Mouse (Mus musculus) forebrain, embryonic 15.5 days (tissue): Measurements from ENCODE around the gene Pole4. TPM values are rescaled to one million over a fixed set of nuclear protein-coding genes. Genes with fewer than 3 reads are reported as not detected.
"Not testable (repeated sequence)": the region's sequence is repeated elsewhere in the genome, so short reads cannot be mapped to it uniquely, and the experiment has no call there.

Experiments used
- ATAC-seq: fragments of 200-750 bp; cut with Nextera tagmentation; replicated peaks from 2 replicates; pipeline ENCODE4 v1.8.0; 2017; ENCODE audit warnings: mild to moderate bottlenecking, moderate TSS enrichment, moderate library complexity
- H3K27ac ChIP-seq: fragments of 300-500 bp; sonication (generic); replicated peaks from 2 replicates; pipeline ENCODE4 v1.5.1; 2015; ENCODE audit warnings: mild to moderate bottlenecking, inconsistent platforms
- H3K27me3 ChIP-seq: fragments of 300-500 bp; sonication (generic); 2 replicates; pipeline ENCODE4 v1.6.1; 2015; ENCODE audit warnings: inconsistent platforms
- H3K36me3 ChIP-seq: fragments of 300-500 bp; sonication (generic); 2 replicates; pipeline ENCODE4 v1.6.1; 2015; ENCODE audit warnings: mild to moderate bottlenecking, inconsistent platforms
- H3K4me1 ChIP-seq: fragments of 300-500 bp; sonication (generic); 2 replicates; pipeline ENCODE4 v1.6.1; 2015; ENCODE audit warnings: inconsistent platforms
- H3K4me2 ChIP-seq: fragments of 300-500 bp; sonication (generic); replicated peaks from 2 replicates; pipeline ENCODE4 v1.6.1; 2015; ENCODE audit warnings: mild to moderate bottlenecking, inconsistent platforms
- H3K4me3 ChIP-seq: fragments of 300-500 bp; sonication (generic); 2 replicates; pipeline ENCODE4 v1.5.1; 2015; ENCODE audit warnings: mild to moderate bottlenecking, inconsistent platforms
- H3K9ac ChIP-seq: fragments of 300-500 bp; sonication (generic); replicated peaks from 2 replicates; pipeline ENCODE4 v1.6.1; 2015; ENCODE audit warnings: mild to moderate bottlenecking, inconsistent platforms
- H3K9me3 ChIP-seq: fragments of 300-500 bp; sonication (generic); 2 replicates; pipeline ENCODE4 v1.6.1; 2016; ENCODE audit warnings: inconsistent platforms
- WGBS: fragments of 180-500 bp; shearing (Covaris S2); methylation state at CpG from one replicate; pipeline ENCODE4 v1.1.7; 2015; ENCODE audit warnings: mixed read lengths; 5-methylcytosine and 5-hydroxymethylcytosine counted together
- polyA plus RNA-seq: library from polyadenylated mRNA; unstranded; fragments of >200 nt; fragmentation: Nextera tagmentation; extraction: Ambion mirVana; gene quantifications from 2 replicates; pipeline ENCODE4 v1.2.1, GENCODE M21; 2015

Gene Pole4
- polyA plus RNA-seq, 1 experiment from 2014 or later: 113 TPM

DNA sequence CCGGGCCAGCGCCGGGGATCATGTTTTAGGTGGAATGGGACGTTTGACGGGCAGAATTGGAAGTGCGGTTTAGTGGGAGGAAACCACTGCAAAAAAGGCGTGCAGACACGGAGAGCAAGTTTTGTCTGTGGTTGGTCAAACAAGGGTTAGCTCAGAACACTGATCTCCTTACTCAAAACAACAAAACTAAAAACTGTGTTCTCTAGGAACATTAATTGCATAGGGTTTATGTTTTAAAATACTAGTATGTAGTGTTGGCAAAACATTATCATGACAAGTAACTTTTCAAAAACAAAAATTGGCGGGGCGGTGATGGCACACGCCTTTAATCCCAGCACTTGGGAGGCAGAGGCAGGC lies 52.0 kb downstream of the Pole4 start:
- Histone ChIP-seq H3K27ac (peak overlapping the region; percentile 94), H3K4me1 (peaks cover 11% of the 10 kb centered on the region), H3K4me2 (peak overlapping the region; percentile 71), H3K9me3 (no peaks in the 10 kb centered on the region), H3K36me3 (no peaks in the 10 kb centered on the region), H3K9ac (peak overlapping the region; percentile 79), H3K27me3 (no peaks in the 10 kb centered on the region), H3K4me3 (peak overlapping the region; percentile 90)
- WGBS: 36% methylated on average over 11 of the region's 11 CpGs
- ATAC-seq: no peak; the same call in 1 of the 2 replicates

DNA sequence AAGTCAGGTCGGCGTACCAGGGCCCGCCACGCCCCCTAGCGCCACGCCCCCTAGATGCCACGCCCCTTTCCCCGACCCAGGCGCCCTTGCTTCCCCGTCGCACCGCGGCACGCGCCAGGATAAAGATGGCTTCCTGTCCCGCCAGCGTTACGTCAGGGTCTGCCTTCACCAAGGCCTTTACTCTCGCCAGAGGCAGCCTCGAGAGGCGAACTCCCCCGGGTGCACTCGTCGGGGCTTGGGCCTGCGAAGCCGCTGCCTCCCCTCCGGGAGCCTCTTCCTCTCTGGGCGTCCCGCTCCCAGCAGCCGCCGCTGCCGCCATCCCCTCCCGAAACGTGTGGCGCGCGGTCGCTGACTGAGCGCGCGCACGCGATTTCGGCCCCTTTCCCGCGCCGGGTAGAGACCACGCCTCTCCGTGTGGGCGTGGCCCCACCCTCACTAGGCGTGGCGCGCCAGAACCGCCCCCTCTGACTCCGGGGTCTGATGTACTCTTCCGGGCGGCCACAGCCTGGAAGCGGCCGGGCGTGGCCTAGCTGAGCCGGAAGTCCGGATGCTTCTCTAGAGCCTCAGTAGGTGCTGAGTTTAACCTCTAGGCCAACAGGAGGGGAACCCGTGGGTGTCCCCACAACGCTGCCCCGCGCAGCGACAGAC lies 52.5 kb downstream of the Pole4 start:
- H3K36me3 ChIP-seq: 0 out of 2 replicates have a peak, but pooled peaks cover 4% of the 10 kb centered on the region
- peak overlapping the region; percentile 71 for H3K4me2 ChIP-seq
- H3K27ac ChIP-seq: peak overlapping the region; percentile 94
- ATAC-seq: peak; percentile 98
- peak overlapping the region; percentile 79 for H3K9ac ChIP-seq
- WGBS: under 1% methylated on average over 67 of the region's 67 CpGs
- peaks cover 14% of the 10 kb centered on the region for H3K4me1 ChIP-seq
- no peaks in the 10 kb centered on the region for H3K9me3 ChIP-seq
- H3K4me3 ChIP-seq: peak overlapping the region; percentile 90
- no peaks in the 10 kb centered on the region for H3K27me3 ChIP-seq

DNA sequence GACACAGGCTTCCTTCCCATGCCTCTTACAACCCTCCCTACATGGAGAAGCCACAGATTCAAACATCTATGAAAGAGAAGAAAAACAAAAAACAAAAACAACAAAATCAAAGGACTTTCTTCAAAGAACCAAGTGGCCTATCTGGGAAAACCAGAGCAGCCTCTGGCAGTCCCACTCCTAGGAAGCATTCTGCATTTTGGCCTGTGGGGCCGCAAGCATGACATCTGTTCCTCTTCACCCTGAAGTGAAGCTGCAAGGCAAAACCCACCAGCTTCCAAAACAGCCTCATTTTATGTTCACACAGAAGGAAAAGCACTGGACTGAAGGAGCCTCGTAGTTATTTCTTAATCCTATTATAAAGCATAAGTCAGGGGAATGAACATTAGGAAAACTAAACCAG lies 56.1 kb downstream of the Pole4 start:
- WGBS: 78% methylated on average over 2 of the region's 2 CpGs

DNA sequence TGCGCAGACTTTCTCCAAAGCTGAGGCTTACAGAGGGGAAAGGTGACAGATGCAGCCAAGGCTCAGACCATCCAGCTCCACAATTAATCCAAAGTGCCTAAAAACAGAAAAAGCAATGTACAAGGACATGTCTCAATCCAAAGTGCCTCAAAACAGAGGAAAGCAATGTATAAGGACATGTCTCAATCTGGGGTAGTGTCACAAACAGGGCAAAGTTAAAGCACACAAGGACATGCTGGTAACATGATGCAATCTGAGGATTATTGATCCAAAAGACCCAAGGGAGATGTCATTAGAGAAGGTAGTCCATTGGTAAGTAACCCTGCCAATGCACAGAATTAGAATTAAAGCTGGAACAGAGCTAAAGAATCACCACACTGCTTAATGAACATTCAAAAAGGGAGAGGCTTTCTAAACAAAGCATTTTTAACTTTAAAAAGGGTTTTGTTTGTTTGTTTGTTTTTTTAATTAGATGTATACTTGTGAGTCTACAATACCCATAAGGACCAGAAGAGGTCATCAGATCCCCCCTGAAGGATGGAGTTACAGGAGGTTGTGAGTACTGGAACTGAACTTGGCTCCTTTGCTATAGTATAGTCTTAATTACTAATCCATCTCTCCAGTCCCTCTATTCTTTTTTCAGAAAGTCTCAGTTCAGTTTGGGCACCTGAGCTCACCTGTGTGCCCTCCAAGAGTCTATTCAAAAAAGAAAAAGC lies 57.1 kb downstream of the Pole4 start:
- peaks cover 13% of the 10 kb centered on the region for H3K4me1 ChIP-seq
- no peaks in the 10 kb centered on the region for H3K27me3 ChIP-seq
- no peak for ATAC-seq
- no peak overlapping the region for H3K4me2 ChIP-seq
- no peak overlapping the region for H3K27ac ChIP-seq
- no peak overlapping the region for H3K9ac ChIP-seq
- 79% methylated on average over 1 of the region's 1 CpGs for WGBS
- peaks cover 4% of the 10 kb centered on the region; the same call in 1 of the 2 replicates for H3K36me3 ChIP-seq
- no peak overlapping the region for H3K4me3 ChIP-seq
- H3K9me3 ChIP-seq: no peaks in the 10 kb centered on the region

More for the DNA sequence above, 56.1 kb downstream of the Pole4 start:
- ATAC-seq: no peak
- H3K4me2 ChIP-seq: no peak overlapping the region
- H3K9ac ChIP-seq: no peak overlapping the region
- H3K4me3 ChIP-seq: no peak overlapping the region
- peaks cover 14% of the 10 kb centered on the region for H3K4me1 ChIP-seq
- no peaks in the 10 kb centered on the region for H3K9me3 ChIP-seq
- peaks cover 4% of the 10 kb centered on the region; the same call in 1 of the 2 replicates for H3K36me3 ChIP-seq
- H3K27me3 ChIP-seq: no peaks in the 10 kb centered on the region
- H3K27ac ChIP-seq: no peak overlapping the region

DNA sequence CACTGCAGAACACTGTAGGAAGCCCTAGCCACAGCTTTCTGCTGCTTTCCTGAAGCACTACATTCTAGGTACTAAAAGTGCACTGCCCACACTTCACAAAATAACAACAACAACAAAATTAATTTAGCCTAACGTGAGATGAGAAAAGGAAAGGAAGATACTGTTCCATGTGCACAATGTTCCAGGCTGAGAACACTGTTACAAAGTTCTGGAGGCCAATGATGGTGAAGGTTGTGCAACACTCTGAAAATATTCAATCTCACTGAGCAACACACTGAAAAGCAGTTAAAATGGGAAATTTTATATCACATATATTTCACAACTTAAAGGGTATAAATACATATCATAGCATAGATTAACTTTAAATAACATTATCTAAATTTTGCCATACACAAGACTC lies 58.2 kb downstream of the Pole4 start:
- Histone ChIP-seq H3K36me3 (peaks cover 4% of the 10 kb centered on the region; the same call in 1 of the 2 replicates), H3K4me1 (peaks cover 6% of the 10 kb centered on the region; the same call in 1 of the 2 replicates), H3K4me3 (no peak overlapping the region), H3K4me2 (no peak overlapping the region), H3K9ac (no peak overlapping the region), H3K27me3 (no peaks in the 10 kb centered on the region), H3K9me3 (no peaks in the 10 kb centered on the region), H3K27ac (no peak overlapping the region)
- no peak for ATAC-seq
- 90% methylated on average over 1 of the region's 1 CpGs for WGBS

DNA sequence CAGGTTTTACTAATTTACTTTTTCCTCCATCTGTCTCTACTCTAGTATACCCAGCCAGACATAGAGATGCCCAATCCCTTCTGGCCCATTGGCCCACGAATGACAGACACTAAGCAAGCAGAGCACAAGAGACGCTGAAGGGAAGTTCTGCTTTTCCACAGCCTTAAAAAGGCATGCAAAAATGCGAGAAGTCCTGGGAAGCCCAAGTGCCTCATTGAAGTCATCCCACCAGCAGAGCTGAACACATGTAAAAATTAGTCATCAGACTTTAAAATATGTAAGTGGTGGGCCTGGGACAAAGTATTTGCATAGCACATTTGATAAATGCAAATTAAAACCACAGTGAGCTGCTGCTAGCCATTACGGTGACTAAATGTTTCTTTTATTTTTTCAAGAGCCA lies 65.1 kb downstream of the Pole4 start:
- Histone ChIP-seq H3K4me3 (no peak overlapping the region), H3K9me3 (no peaks in the 10 kb centered on the region), H3K27me3 (no peaks in the 10 kb centered on the region), H3K36me3 (no peaks in the 10 kb centered on the region), H3K9ac (no peak overlapping the region), H3K4me1 (no peaks in the 10 kb centered on the region), H3K4me2 (no peak overlapping the region), H3K27ac (0 out of 2 replicates have a peak overlapping the region, but pooled peaks have one; percentile 15)
- ATAC-seq: 0 out of 2 replicates have a peak, but pooled peaks have one; percentile 32
- 63% methylated on average over 4 of the region's 4 CpGs for WGBS

GRCm38 (mm10) chr6:82625331-82625730 lies 79.8 kb downstream of the Pole4 start:
- not testable (repeated sequence) for H3K9ac ChIP-seq, H3K9me3 ChIP-seq, H3K4me2 ChIP-seq, ATAC-seq, H3K27me3 ChIP-seq, H3K36me3 ChIP-seq, H3K27ac ChIP-seq, H3K4me1 ChIP-seq, H3K4me3 ChIP-seq
- WGBS: 92% methylated on average over 7 of the region's 8 CpGs

DNA sequence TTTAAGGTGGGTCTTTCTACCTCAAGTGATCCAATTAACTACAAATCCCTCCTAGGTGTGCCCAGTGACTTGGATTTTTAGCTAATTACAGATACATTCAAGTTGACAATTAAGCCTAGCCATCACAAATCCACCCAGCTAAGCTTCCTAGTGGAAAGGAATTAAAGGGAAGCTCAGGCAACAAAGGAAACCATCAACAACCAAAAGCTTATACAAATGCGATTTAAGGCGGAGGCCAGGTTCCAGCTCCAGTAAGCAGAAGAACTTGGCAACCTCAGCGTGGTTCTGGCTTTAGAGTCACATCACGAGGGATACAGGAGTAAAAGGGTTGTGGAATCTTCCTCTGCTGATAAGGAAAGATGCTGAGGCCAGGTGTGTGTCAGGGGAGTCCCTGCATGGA lies 92.0 kb downstream of the Pole4 start:
- no peak overlapping the region for H3K4me3 ChIP-seq
- ATAC-seq: no peak

GRCm38 (mm10) chr6:82611049-82611448 lies 94.1 kb downstream of the Pole4 start:
- Histone ChIP-seq H3K9me3 (no peaks in the 10 kb centered on the region), H3K27ac (no peak overlapping the region), H3K4me1 (peaks cover 10% of the 10 kb centered on the region), H3K36me3 (no peaks in the 10 kb centered on the region), H3K4me3 (no peak overlapping the region), H3K27me3 (no peaks in the 10 kb centered on the region), H3K4me2 (no peak overlapping the region), H3K9ac (no peak overlapping the region)
- WGBS: 81% methylated on average over 9 of the region's 9 CpGs
- no peak for ATAC-seq

More for the DNA sequence above, 92.0 kb downstream of the Pole4 start:
- 19% methylated on average over 4 of the region's 4 CpGs for WGBS
- Histone ChIP-seq H3K27ac (no peak overlapping the region), H3K9me3 (no peaks in the 10 kb centered on the region; the same call in 1 of the 2 replicates), H3K36me3 (no peaks in the 10 kb centered on the region), H3K9ac (no peak overlapping the region), H3K27me3 (no peaks in the 10 kb centered on the region), H3K4me2 (no peak overlapping the region), H3K4me1 (peaks cover 10% of the 10 kb centered on the region)

DNA sequence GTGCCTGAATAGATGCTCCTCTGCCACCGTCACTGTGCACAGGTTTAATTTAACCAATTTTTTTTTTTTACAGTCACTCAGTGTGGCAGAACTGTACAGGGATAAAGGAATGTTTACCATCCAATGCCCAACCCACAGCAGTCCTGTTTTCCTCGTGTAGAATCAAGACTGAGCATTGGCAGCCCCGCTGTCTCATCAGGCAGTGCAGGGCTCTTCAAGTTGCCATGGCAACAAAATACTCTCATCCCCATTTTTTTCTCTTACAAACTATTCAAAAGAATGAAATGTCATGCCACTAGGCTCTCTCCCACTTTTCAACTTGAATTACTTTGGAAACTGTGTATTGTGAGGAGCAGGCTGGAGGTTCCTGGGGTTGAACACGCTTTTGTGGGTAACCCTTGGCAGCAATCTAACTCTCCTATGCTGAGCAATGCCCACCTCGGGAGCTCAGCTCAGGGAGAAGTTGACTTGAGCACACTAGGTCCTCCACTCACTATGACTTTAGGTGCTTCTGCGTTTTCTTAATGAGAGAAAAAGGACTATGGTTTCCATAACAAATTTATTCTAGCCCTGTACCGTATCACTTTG lies 95.7 kb downstream of the Pole4 start:
- no peak overlapping the region for H3K4me3 ChIP-seq
- no peaks in the 10 kb centered on the region for H3K9me3 ChIP-seq
- H3K4me2 ChIP-seq: no peak overlapping the region
- ATAC-seq: peak; percentile 87
- no peak overlapping the region for H3K9ac ChIP-seq
- no peak overlapping the region; the same call in 1 of the 2 replicates for H3K27ac ChIP-seq
- peaks cover 16% of the 10 kb centered on the region for H3K4me1 ChIP-seq
- H3K27me3 ChIP-seq: no peaks in the 10 kb centered on the region
- 31% methylated on average over 7 of the region's 7 CpGs for WGBS
- H3K36me3 ChIP-seq: no peaks in the 10 kb centered on the region

- ATAC-seq: no peak
- Histone ChIP-seq H3K36me3 (no peaks in the 10 kb centered on the region), H3K4me1 (peaks cover 16% of the 10 kb centered on the region), H3K4me3 (no peak overlapping the region), H3K27ac (no peak overlapping the region; the same call in 1 of the 2 replicates), H3K9me3 (no peaks in the 10 kb centered on the region), H3K27me3 (no peaks in the 10 kb centered on the region), H3K4me2 (no peak overlapping the region), H3K9ac (no peak overlapping the region)
- 83% methylated on average over 4 of the region's 4 CpGs for WGBS
These were observed 96.4 kb downstream of the Pole4 start for GRCm38 (mm10) chr6:82608756-82609155.

DNA sequence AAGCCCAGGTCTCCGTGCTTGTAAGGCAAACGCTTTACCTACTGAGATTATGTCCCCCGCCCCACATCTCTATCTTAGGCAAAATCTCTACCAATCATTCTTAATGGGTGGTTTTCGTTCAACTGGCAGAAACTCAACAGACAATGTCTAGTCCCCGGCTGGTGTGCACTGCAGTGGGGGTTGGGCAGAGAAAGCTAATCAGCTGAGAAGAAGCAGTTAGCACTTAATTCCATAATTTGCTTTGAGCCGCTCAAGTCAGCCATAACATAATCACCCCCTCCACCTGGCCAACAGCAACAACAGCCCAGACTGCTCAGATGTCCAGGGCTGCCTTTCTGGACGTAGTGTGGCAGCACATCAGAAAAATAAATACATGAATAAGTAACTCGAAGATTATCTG lies 100.4 kb downstream of the Pole4 start:
- 28% methylated on average over 8 of the region's 8 CpGs for WGBS
- ATAC-seq: no peak

More for the DNA sequence above, 100.4 kb downstream of the Pole4 start:
- no peaks in the 10 kb centered on the region for H3K36me3 ChIP-seq
- no peak overlapping the region for H3K4me3 ChIP-seq
- no peak overlapping the region for H3K9ac ChIP-seq
- H3K27ac ChIP-seq: no peak overlapping the region
- no peaks in the 10 kb centered on the region for H3K27me3 ChIP-seq
- peaks cover 16% of the 10 kb centered on the region for H3K4me1 ChIP-seq
- H3K9me3 ChIP-seq: no peaks in the 10 kb centered on the region
- no peak overlapping the region for H3K4me2 ChIP-seq
